Mouse (Mus musculus) retina, postnatal 7 days (tissue): ENCODE data around the gene Olfr1373.
"Not testable (repeated sequence)": the region's sequence is repeated elsewhere in the genome, so short reads cannot be mapped to it uniquely, and the experiment has no call there.

ENCODE experiments used
- DNase-seq: peaks from one replicate; pipeline ENCODE4 v3.0.0-alpha.2; 2012; ENCODE audit warnings: low read depth, low spot score

Gene Olfr1373

GRCm38 (mm10) chr11:52145428-52145827 is at the start of gene Olfr1373:
TSS of gene Olfr1373 (minus strand) at chr11:52145528.
- DNase-seq, result not testable (repeated sequence)

- DNase-seq, result not testable (repeated sequence)
Observed at GRCm38 (mm10) chr11:52180651-52181050, 35.3 kb upstream of the Olfr1373 start.

GRCm38 (mm10) chr11:52179897-52180296 is 34.6 kb upstream of the Olfr1373 start:
- DNase-seq, result not testable (repeated sequence)

- DNase-seq, result no peak
Observed at GRCm38 (mm10) chr11:52168461-52168860, 23.1 kb upstream of the Olfr1373 start.

- DNase-seq, result not testable (repeated sequence)
Observed at GRCm38 (mm10) chr11:52167901-52168302, 22.6 kb upstream of the Olfr1373 start.

- no peak for DNase-seq
Observed at GRCm38 (mm10) chr11:52167126-52167525, 21.8 kb upstream of the Olfr1373 start.

- no peak for DNase-seq
Observed at GRCm38 (mm10) chr11:52163926-52164325, 18.6 kb upstream of the Olfr1373 start.

- DNase-seq, result not testable (repeated sequence)
Observed at GRCm38 (mm10) chr11:52143675-52144074, 1.7 kb downstream of the Olfr1373 start.

GRCm38 (mm10) chr11:52130451-52131068 is 14.8 kb downstream of the Olfr1373 start:
- DNase-seq, result no peak

- no peak for DNase-seq
Observed at GRCm38 (mm10) chr11:52129621-52130450, 15.5 kb downstream of the Olfr1373 start.

- DNase-seq, result no peak
Observed at GRCm38 (mm10) chr11:52129171-52129570, 16.2 kb downstream of the Olfr1373 start.

GRCm38 (mm10) chr11:52128316-52129061 is 16.8 kb downstream of the Olfr1373 start:
- no peak for DNase-seq

- no peak for DNase-seq
Observed at GRCm38 (mm10) chr11:52127760-52128159, 17.6 kb downstream of the Olfr1373 start.

- DNase-seq, result no peak
Observed at GRCm38 (mm10) chr11:52127169-52127568, 18.2 kb downstream of the Olfr1373 start.

GRCm38 (mm10) chr11:52124468-52124867 is 20.9 kb downstream of the Olfr1373 start:
- no peak for DNase-seq

- DNase-seq, result no peak
Observed at GRCm38 (mm10) chr11:52122045-52122444, 23.3 kb downstream of the Olfr1373 start.

GRCm38 (mm10) chr11:52120415-52120814 is 24.9 kb downstream of the Olfr1373 start:
- not testable (repeated sequence) for DNase-seq

GRCm38 (mm10) chr11:52117156-52117555 is 28.2 kb downstream of the Olfr1373 start:
- no peak for DNase-seq

GRCm38 (mm10) chr11:52116117-52116516 is 29.2 kb downstream of the Olfr1373 start:
- DNase-seq, result not testable (repeated sequence)

- DNase-seq, result no peak
Observed at GRCm38 (mm10) chr11:52115479-52115878, 29.8 kb downstream of the Olfr1373 start.

GRCm38 (mm10) chr11:52109421-52109820 is 35.9 kb downstream of the Olfr1373 start:
- no peak for DNase-seq

GRCm38 (mm10) chr11:52108796-52109195 is 36.5 kb downstream of the Olfr1373 start:
- no peak for DNase-seq
